Comparison of ENCODE assay signal across 9 mouse cellular contexts in the genomic region with DNA sequence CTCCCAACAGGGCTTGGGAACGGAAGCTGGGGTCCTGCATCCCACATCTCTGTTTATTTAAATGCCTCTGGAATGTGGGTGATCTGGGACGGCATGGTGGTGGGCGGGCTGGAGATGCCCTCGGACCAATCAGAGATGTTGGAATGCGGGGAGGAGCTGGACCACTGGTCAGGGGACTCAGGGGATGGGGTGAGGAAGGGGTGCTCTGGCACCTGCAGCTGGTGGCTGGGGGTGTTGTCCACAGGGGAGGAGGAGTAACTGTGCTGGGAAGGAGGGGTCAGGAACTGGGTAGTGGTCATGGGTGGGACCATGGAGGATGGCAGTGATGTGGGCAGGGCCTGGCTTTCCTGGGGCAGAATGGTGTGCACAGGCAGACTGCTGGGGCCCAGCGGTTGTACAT. TPM values are rescaled to one million over a fixed set of nuclear protein-coding genes. Genes with fewer than 3 reads are reported as not detected.
DNase-seq lines count a peak whose midpoint lies in the region; ATAC-seq lines count a peak whose summit lies in the region.
"Had no signal": no experiment of that assay in that cellular context is flagged by ENCODE, and none has a peak within 500 bp of the region (broad histone marks: within the 10 kb centered on the region; RNA-seq: fewer than 3 reads in every experiment).

No protein-coding gene starts in this region.

- H3K36me3 ChIP-seq in heart, embryonic 15.5 days = peaks cover 36% of the 10 kb centered on the region
- H3K36me3 ChIP-seq in intestine, embryonic 15.5 days = peaks cover 38% of the 10 kb centered on the region
- H3K36me3 ChIP-seq in midbrain, embryonic 10.5 days = peaks cover 72% of the 10 kb centered on the region

- H3K27me3 ChIP-seq in heart, embryonic 15.5 days = no peaks in the 10 kb centered on the region
- no peaks in the 10 kb centered on the region for H3K27me3 ChIP-seq in intestine, embryonic 15.5 days (replicated peaks)
- H3K27me3 ChIP-seq in midbrain, embryonic 10.5 days (ENCODE audit: low read depth, poor library complexity, severe bottlenecking) = no peaks in the 10 kb centered on the region
- H3K27me3 ChIP-seq: CH12.LX had no signal

- H3K9ac ChIP-seq in heart, embryonic 15.5 days = no peak overlapping the region
- no peak overlapping the region for H3K9ac ChIP-seq in intestine, embryonic 15.5 days

- no peak overlapping the region for H3K27ac ChIP-seq in heart, embryonic 15.5 days
- H3K27ac ChIP-seq in intestine, embryonic 15.5 days = 0 out of 2 replicates have a peak overlapping the region, but pooled peaks have one; percentile 1
- peak overlapping the region; percentile 25; the same call in 1 of the 2 replicates for H3K27ac ChIP-seq in midbrain, embryonic 10.5 days (replicated peaks)

- no peak for DNase-seq in heart, adult 9 months (ENCODE audit: low spot score in 2 of 2)
- DNase-seq in ZHBTc4 (ENCODE audit: low read depth, low spot score) = peak; percentile 58
- no peak for DNase-seq in midbrain, embryonic 10.5 days (ENCODE audit: low spot score)
- no peak for DNase-seq in urinary bladder, adult 18-20 months (ENCODE audit: low spot score in 2 of 2)
- DNase-seq in gastrocnemius, postnatal 14 days = no peak
- no peak for DNase-seq in cerebellum, postnatal 4 days (ENCODE audit: low spot score in 2 of 2)

- H3K4me1 ChIP-seq in heart, embryonic 15.5 days (replicated peaks) = peaks cover 25% of the 10 kb centered on the region
- H3K4me1 ChIP-seq in intestine, embryonic 15.5 days (replicated peaks) = peaks cover 18% of the 10 kb centered on the region
- H3K4me1 ChIP-seq in midbrain, embryonic 10.5 days = peaks cover 25% of the 10 kb centered on the region

- no peak overlapping the region for H3K4me2 ChIP-seq in heart, embryonic 15.5 days
- H3K4me2 ChIP-seq in intestine, embryonic 15.5 days (replicated peaks) = no peak overlapping the region

- WGBS in heart, embryonic 15.5 days = 45% methylated on average over 6 of the region's 6 CpGs
- 25% methylated on average over 6 of the region's 6 CpGs for WGBS in intestine, embryonic 15.5 days
- 43% methylated on average over 6 of the region's 6 CpGs for WGBS in midbrain, embryonic 10.5 days

- intact Hi-C loops in gastrocnemius, postnatal 14 days (cut with DNase I; ENCODE audit: low total_unique reads) = no loop called here

- no peak overlapping the region for H3K4me3 ChIP-seq in heart, embryonic 15.5 days
- H3K4me3 ChIP-seq in intestine, embryonic 15.5 days (replicated peaks) = no peak overlapping the region
- H3K4me3 ChIP-seq in midbrain, embryonic 10.5 days = peak overlapping the region; percentile 5; the same call in 1 of the 2 replicates

- ATAC-seq in heart, embryonic 15.5 days (replicated peaks; ENCODE audit: insufficient number of reproducible peaks, insufficient read depth, low FRiP score, low read depth) = 0 out of 2 replicates have a peak, but pooled peaks have one; percentile 20
- peak; percentile 46; the same call in 1 of the 2 replicates for ATAC-seq in intestine, embryonic 15.5 days

- H3K9me3 ChIP-seq in heart, embryonic 15.5 days (replicated peaks) = no peaks in the 10 kb centered on the region
- no peaks in the 10 kb centered on the region for H3K9me3 ChIP-seq in intestine, embryonic 15.5 days
- H3K9me3 ChIP-seq in midbrain, embryonic 10.5 days (replicated peaks) = no peaks in the 10 kb centered on the region

RNA-seq across cellular contexts. Expression of gene Sec16a, which starts 14.5 kb away (rescaled TPM):
- 10.5 and 14.5 TPM in 2 replicates for polyA plus RNA-seq in heart, embryonic 15.5 days (2015; fragmentation: Nextera tagmentation; extraction: Ambion mirVana)
- polyA plus RNA-seq in intestine, embryonic 15.5 days (2015; fragmentation: Nextera tagmentation; extraction: Ambion mirVana) = 20.2 and 24.7 TPM in 2 replicates
- 21.4 and 28.7 TPM in 2 replicates for polyA plus RNA-seq in midbrain, embryonic 10.5 days (2016; fragmentation: Nextera tagmentation; extraction: Ambion mirVana)
- total RNA-seq in gastrocnemius, postnatal 14 days (2021) = 10 to 100 TPM; 20.9 to 24.1 TPM

RNA-seq across cellular contexts. Expression of gene Inpp5e, which starts 50.5 kb away (rescaled TPM):
- 14.3 and 16.7 TPM in 2 replicates for polyA plus RNA-seq in heart, embryonic 15.5 days (2015; fragmentation: Nextera tagmentation; extraction: Ambion mirVana)
- 14.6 and 17.1 TPM in 2 replicates for polyA plus RNA-seq in intestine, embryonic 15.5 days (2015; fragmentation: Nextera tagmentation; extraction: Ambion mirVana)
- polyA plus RNA-seq in midbrain, embryonic 10.5 days (2016; fragmentation: Nextera tagmentation; extraction: Ambion mirVana) = 23.4 and 31.3 TPM in 2 replicates
- 1 to 10 TPM; 5.7 to 5.8 TPM for total RNA-seq in gastrocnemius, postnatal 14 days (2021)

RNA-seq across cellular contexts. Expression of gene Notch1, which starts 57.0 kb away (rescaled TPM):
- 10.8 and 24.2 TPM in 2 replicates for polyA plus RNA-seq in heart, embryonic 15.5 days (2015; fragmentation: Nextera tagmentation; extraction: Ambion mirVana)
- 11.3 and 12.2 TPM in 2 replicates for polyA plus RNA-seq in intestine, embryonic 15.5 days (2015; fragmentation: Nextera tagmentation; extraction: Ambion mirVana)
- 30.1 and 38.3 TPM in 2 replicates for polyA plus RNA-seq in midbrain, embryonic 10.5 days (2016; fragmentation: Nextera tagmentation; extraction: Ambion mirVana)
- total RNA-seq in gastrocnemius, postnatal 14 days (2021) = 10 to 100 TPM; 17.1 to 18.9 TPM
